Mouse (Mus musculus) right cerebral cortex, adult 2 months (tissue): ENCODE measurements around the gene Tgm3.

Source experiments
- DNase-seq, 2 experiments: peaks; one replicate each; pipeline ENCODE4 v3.0.0; 2021 to 2022; ENCODE audit warnings: low spot score in 2 of 2

Gene Tgm3

DNA sequence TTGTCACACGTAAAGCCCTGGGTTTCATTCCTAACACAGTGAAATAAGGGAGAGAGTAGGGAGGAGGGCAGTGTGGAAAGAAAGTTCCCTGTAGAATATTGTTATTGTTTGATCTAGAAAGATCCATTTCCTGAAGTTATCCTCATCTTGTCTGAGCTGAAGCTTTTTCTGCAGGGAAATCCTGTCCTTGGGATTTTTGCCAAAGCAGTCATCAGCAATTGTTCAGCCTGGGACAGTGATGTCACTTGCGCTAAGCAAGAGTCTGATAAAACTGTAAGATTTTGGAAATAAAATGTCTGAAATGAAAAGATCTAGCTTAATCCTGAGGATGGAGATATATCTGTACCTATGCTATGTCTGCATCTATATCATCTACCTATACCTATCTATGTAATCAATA, 58.2 kb downstream of the Tgm3 start:
- no peak for DNase-seq
